In genomic region chr10:58824016-58824568, GRCm38 (mm10) we compare ENCODE assay signal across 14 mouse cellular contexts. TPM values are rescaled to one million over a fixed set of nuclear protein-coding genes. Genes with fewer than 3 reads are reported as not detected.
DNase-seq lines count a peak whose midpoint lies in the region.
"Had no signal": no experiment of that assay in that cellular context is flagged by ENCODE, and none has a peak within 500 bp of the region (broad histone marks: within the 10 kb centered on the region; RNA-seq: fewer than 3 reads in every experiment).

No protein-coding gene starts in this region.

- intact Hi-C loops in heart, postnatal 14 days (cut with DNase I): no loop called here

- peak; percentile 33 to 47 for DNase-seq in cerebellum, postnatal 14 days
- DNase-seq in cerebellum, adult 11-12 months: no peak
- peak; percentile 70 for DNase-seq in heart, adult 11 months
- no peak for DNase-seq in heart, postnatal 14 days
- no peak for DNase-seq in B cell, adult 2 months
- DNase-seq: adrenal gland, adult 8-10 months; adrenal gland, postnatal 14 days; adrenal gland, postnatal 36 days; cerebellum, adult 11 months; cerebellum, adult 2 months; cerebellum, adult 9-11 months; cerebellum, postnatal 36 days; embryo, embryonic 11 days had no signal

RNA-seq across cellular contexts. Expression of gene Sh3rf3, which starts 10.9 kb away (rescaled TPM):
- 1 to 10 TPM; 1.5 to 2.1 TPM for total RNA-seq in heart, postnatal 14 days (2021)
- total RNA-seq: common myeloid progenitor, adult 5-6 weeks had no signal

Comparison
In these comparisons a context has a peak if more than half of its experiments do, and no peak if none do; other contexts are left out.
1. DNase-seq: peak in cerebellum, postnatal 14 days (2 of 2) and heart, adult 11 months (single experiment); none in cerebellum, adult 11-12 months (single experiment), heart, postnatal 14 days (0 of 2) and B cell, adult 2 months (0 of 2).